Mouse (Mus musculus): ENCODE measurements around the gene Krtap3-2.

DNA sequence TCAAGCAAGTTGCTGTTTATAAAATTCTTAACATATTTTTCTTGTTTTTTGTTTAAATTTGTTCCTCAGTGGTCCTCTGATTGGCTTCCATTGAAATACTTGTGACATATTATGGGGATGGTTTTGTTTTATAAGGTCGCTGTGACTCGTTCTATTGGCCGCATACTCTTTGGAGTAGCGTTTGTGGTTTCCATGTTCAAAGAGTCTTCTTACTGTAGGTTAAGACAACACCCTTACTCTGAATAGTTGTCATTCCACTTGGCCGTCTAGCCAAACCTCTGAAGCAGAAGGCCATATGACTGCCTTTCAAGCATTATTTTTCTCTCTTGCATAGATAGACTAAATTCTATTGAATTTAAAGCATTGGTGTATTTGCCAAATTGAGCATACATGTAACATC, 24.4 kb upstream of the Krtap3-2 start:
- TF ChIP-seq CTCF (IDR thresholded peaks at IDR 0.05; ENCODE audit: low read depth, low read length), result no peak
- TF ChIP-seq GATA1 (IDR thresholded peaks at IDR 0.05; ENCODE audit: borderline replicate concordance, low read length), result no peak
- no peak for TF ChIP-seq GATA2 (IDR thresholded peaks at IDR 0.05; ENCODE audit: borderline replicate concordance, low read depth, low read length)
- TF ChIP-seq POLR2AphosphoS5 (IDR thresholded peaks at IDR 0.05; ENCODE audit: insufficient replicate concordance, low read depth, low read length), result no peak
- TF ChIP-seq TAL1 (conservative IDR thresholded peaks at IDR 0.05; ENCODE audit: low read depth, low read length), result no peak

Measured in G1E (cell line).